Mouse (Mus musculus) layer of hippocampus, adult 11-12 months (tissue): ENCODE measurements around the gene Nrn1.

ENCODE experiments used
- DNase-seq: peaks from one replicate; pipeline ENCODE4 v3.0.0; 2022; ENCODE audit warnings: low spot score

Nrn1 gene

GRCm38 (mm10) chr13:36734731-36735571, at the start of gene Nrn1:
Nrn1 (minus strand) TSS chr13:36735131.
- peak; percentile 63 for DNase-seq

GRCm38 (mm10) chr13:36779626-36780025, 44.7 kb upstream of the Nrn1 start:
- DNase-seq: no peak

- peak; percentile 38 for DNase-seq
Observed at GRCm38 (mm10) chr13:36766801-36767200, 31.9 kb upstream of the Nrn1 start.

- DNase-seq: no peak
Observed at GRCm38 (mm10) chr13:36751861-36752260, 16.9 kb upstream of the Nrn1 start.

- no peak for DNase-seq
Observed at GRCm38 (mm10) chr13:36750056-36750455, 15.1 kb upstream of the Nrn1 start.

GRCm38 (mm10) chr13:36736619-36736996, 1.7 kb upstream of the Nrn1 start:
- DNase-seq: no peak

GRCm38 (mm10) chr13:36735901-36736618, 1.1 kb upstream of the Nrn1 start:
- peak; percentile 67 for DNase-seq

- DNase-seq: peak; percentile 50
Observed at GRCm38 (mm10) chr13:36733989-36734690, 791 bp downstream of the Nrn1 start.

- no peak for DNase-seq
Observed at GRCm38 (mm10) chr13:36733566-36733965, 1.4 kb downstream of the Nrn1 start.

- DNase-seq: no peak
Observed at GRCm38 (mm10) chr13:36732891-36733490, 1.9 kb downstream of the Nrn1 start.

- no peak for DNase-seq
Observed at GRCm38 (mm10) chr13:36731931-36732461, 2.9 kb downstream of the Nrn1 start.

- peak; percentile 47 for DNase-seq
Observed at GRCm38 (mm10) chr13:36731016-36731930, 3.7 kb downstream of the Nrn1 start.

- DNase-seq: no peak
Observed at GRCm38 (mm10) chr13:36730341-36730761, 4.6 kb downstream of the Nrn1 start.

- DNase-seq: no peak
Observed at GRCm38 (mm10) chr13:36729731-36730340, 5.1 kb downstream of the Nrn1 start.

- DNase-seq: no peak
Observed at GRCm38 (mm10) chr13:36728509-36728908, 6.4 kb downstream of the Nrn1 start.

GRCm38 (mm10) chr13:36727779-36728470, 7.0 kb downstream of the Nrn1 start:
- DNase-seq: no peak

GRCm38 (mm10) chr13:36726951-36727778, 7.8 kb downstream of the Nrn1 start:
- DNase-seq: peak; percentile 72

GRCm38 (mm10) chr13:36726551-36726950, 8.4 kb downstream of the Nrn1 start:
- DNase-seq: peak; percentile 15

GRCm38 (mm10) chr13:36725881-36726280, 9.1 kb downstream of the Nrn1 start:
- DNase-seq: no peak
